Mouse (Mus musculus) stomach, embryonic 14.5 days (tissue): ENCODE data around the gene Lgr5. TPM values are rescaled to one million over a fixed set of nuclear protein-coding genes. Genes with fewer than 3 reads are reported as not detected.

Experiments
- ATAC-seq: fragments of 200-750 bp; cut with Nextera tagmentation; 2 replicates; pipeline ENCODE4 v1.8.0; 2017; ENCODE audit warnings: low read depth, moderate TSS enrichment; ENCODE audit not compliant: insufficient number of reproducible peaks, insufficient read depth, low FRiP score
- H3K27ac ChIP-seq: fragments of 300-500 bp; sonication (generic); 2 replicates; pipeline ENCODE4 v1.5.1; 2014; ENCODE audit warnings: mild to moderate bottlenecking, low read length, moderate library complexity, mixed read lengths
- H3K27me3 ChIP-seq: fragments of 300-500 bp; sonication (generic); 2 replicates; pipeline ENCODE4 v1.6.1; 2014; ENCODE audit warnings: low read length, control low read depth, mixed read lengths; ENCODE audit not compliant: control insufficient read depth, insufficient read depth
- H3K36me3 ChIP-seq: fragments of 300-500 bp; sonication (generic); 2 replicates; pipeline ENCODE4 v1.6.1; 2014; ENCODE audit warnings: mild to moderate bottlenecking, control low read depth, low read length, moderate library complexity, mixed read lengths; ENCODE audit not compliant: control insufficient read depth, insufficient read depth
- H3K4me1 ChIP-seq: fragments of 300-500 bp; sonication (generic); 2 replicates; pipeline ENCODE4 v1.6.1; 2014; ENCODE audit warnings: low read length, control low read depth, mixed read lengths; ENCODE audit not compliant: control insufficient read depth, insufficient read depth
- H3K4me2 ChIP-seq: fragments of 300-500 bp; sonication (generic); replicated peaks from 2 replicates; pipeline ENCODE4 v1.6.1; 2014; ENCODE audit warnings: low read depth, low read length, control low read depth
- H3K4me3 ChIP-seq: fragments of 300-500 bp; sonication (generic); 2 replicates; pipeline ENCODE4 v1.5.1; 2014; ENCODE audit warnings: low read depth, low read length, control low read depth
- H3K9ac ChIP-seq: fragments of 300-500 bp; sonication (generic); replicated peaks from 2 replicates; pipeline ENCODE4 v1.6.1; 2014; ENCODE audit warnings: low read depth, mild to moderate bottlenecking, control low read depth, low read length, moderate library complexity, mixed read lengths
- H3K9me3 ChIP-seq: fragments of 300-500 bp; sonication (generic); 2 replicates; pipeline ENCODE4 v1.6.1; 2016; ENCODE audit warnings: low read depth, low read length, control low read depth; ENCODE audit not compliant: control insufficient read depth
- WGBS: fragments of 180-500 bp; shearing (Covaris S2); extraction: QIAGEN DNeasy Blood & Tissue Kit; methylation state at CpG from one replicate; pipeline ENCODE4 v1.1.7; 2014; 5-methylcytosine and 5-hydroxymethylcytosine counted together
- polyA plus RNA-seq: library from polyadenylated mRNA; unstranded; fragments of >200 nt; fragmentation: Nextera tagmentation; extraction: Ambion mirVana; gene quantifications from 2 replicates; pipeline ENCODE4 v1.2.1, GENCODE M21; 2014

Lgr5 gene
- polyA plus RNA-seq, 1 experiment from 2014 or later, result 3.5 TPM

- Histone ChIP-seq H3K27me3 (no peaks in the 10 kb centered on the region), H3K9ac (no peak overlapping the region), H3K36me3 (no peaks in the 10 kb centered on the region), H3K4me2 (no peak overlapping the region), H3K27ac (no peak overlapping the region), H3K4me3 (no peak overlapping the region), H3K9me3 (no peaks in the 10 kb centered on the region), H3K4me1 (no peaks in the 10 kb centered on the region)
- 71% methylated on average over 7 of the region's 7 CpGs for WGBS
- ATAC-seq, result no peak
Measured at GRCm38 (mm10) chr10:115475000-115475550, 112.5 kb downstream of the Lgr5 start.

- H3K27ac ChIP-seq, result no peak overlapping the region
- no peaks in the 10 kb centered on the region for H3K9me3 ChIP-seq
- H3K4me2 ChIP-seq, result no peak overlapping the region
- no peaks in the 10 kb centered on the region for H3K36me3 ChIP-seq
- no peak overlapping the region for H3K9ac ChIP-seq
- ATAC-seq, result no peak
- no peaks in the 10 kb centered on the region for H3K27me3 ChIP-seq
- WGBS, result 78% methylated on average over 6 of the region's 6 CpGs
- no peak overlapping the region for H3K4me3 ChIP-seq
- no peaks in the 10 kb centered on the region for H3K4me1 ChIP-seq
Measured at GRCm38 (mm10) chr10:115473213-115473961, 114.2 kb downstream of the Lgr5 start.

- Histone ChIP-seq H3K4me3 (peak overlapping the region; percentile 23), H3K27me3 (no peaks in the 10 kb centered on the region), H3K27ac (no peak overlapping the region), H3K9ac (no peak overlapping the region), H3K4me2 (peak overlapping the region; percentile 38), H3K9me3 (no peaks in the 10 kb centered on the region), H3K36me3 (no peaks in the 10 kb centered on the region), H3K4me1 (no peaks in the 10 kb centered on the region)
- 41% methylated on average over 17 of the region's 17 CpGs for WGBS
- no peak for ATAC-seq
Measured at GRCm38 (mm10) chr10:115470621-115471334, 116.8 kb downstream of the Lgr5 start.

GRCm38 (mm10) chr10:115469040-115469439, 118.5 kb downstream of the Lgr5 start:
- Histone ChIP-seq H3K27ac (no peak overlapping the region), H3K9ac (no peak overlapping the region), H3K27me3 (no peaks in the 10 kb centered on the region), H3K4me2 (no peak overlapping the region), H3K4me1 (no peaks in the 10 kb centered on the region), H3K9me3 (no peaks in the 10 kb centered on the region), H3K36me3 (no peaks in the 10 kb centered on the region), H3K4me3 (no peak overlapping the region)
- 19% methylated on average over 7 of the region's 7 CpGs for WGBS
- ATAC-seq, result no peak

- Histone ChIP-seq H3K36me3 (no peaks in the 10 kb centered on the region), H3K9ac (no peak overlapping the region), H3K27me3 (no peaks in the 10 kb centered on the region), H3K4me1 (no peaks in the 10 kb centered on the region), H3K4me3 (no peak overlapping the region), H3K4me2 (no peak overlapping the region), H3K27ac (no peak overlapping the region), H3K9me3 (no peaks in the 10 kb centered on the region)
- ATAC-seq, result no peak
- WGBS, result 53% methylated on average over 7 of the region's 7 CpGs
Measured at GRCm38 (mm10) chr10:115468632-115469031, 118.9 kb downstream of the Lgr5 start.

GRCm38 (mm10) chr10:115467985-115468384, 119.6 kb downstream of the Lgr5 start:
- 89% methylated on average over 8 of the region's 8 CpGs for WGBS
- Histone ChIP-seq H3K9ac (no peak overlapping the region), H3K27me3 (no peaks in the 10 kb centered on the region), H3K4me2 (no peak overlapping the region), H3K4me3 (no peak overlapping the region), H3K36me3 (no peaks in the 10 kb centered on the region), H3K27ac (no peak overlapping the region), H3K4me1 (no peaks in the 10 kb centered on the region), H3K9me3 (no peaks in the 10 kb centered on the region)
- no peak for ATAC-seq

GRCm38 (mm10) chr10:115465778-115466177, 121.8 kb downstream of the Lgr5 start:
- no peak for ATAC-seq
- WGBS, result 42% methylated on average over 6 of the region's 6 CpGs
- H3K36me3 ChIP-seq, result no peaks in the 10 kb centered on the region
- H3K27me3 ChIP-seq, result no peaks in the 10 kb centered on the region
- H3K4me2 ChIP-seq, result no peak overlapping the region
- H3K9me3 ChIP-seq, result no peaks in the 10 kb centered on the region
- no peaks in the 10 kb centered on the region for H3K4me1 ChIP-seq
- H3K4me3 ChIP-seq, result no peak overlapping the region
- H3K9ac ChIP-seq, result no peak overlapping the region
- no peak overlapping the region for H3K27ac ChIP-seq

GRCm38 (mm10) chr10:115465072-115465471, 122.5 kb downstream of the Lgr5 start:
- no peak overlapping the region for H3K4me3 ChIP-seq
- no peaks in the 10 kb centered on the region for H3K4me1 ChIP-seq
- no peaks in the 10 kb centered on the region for H3K9me3 ChIP-seq
- WGBS, result 73% methylated on average over 7 of the region's 7 CpGs
- H3K27ac ChIP-seq, result no peak overlapping the region
- H3K9ac ChIP-seq, result no peak overlapping the region
- ATAC-seq, result no peak
- no peaks in the 10 kb centered on the region for H3K27me3 ChIP-seq
- no peak overlapping the region for H3K4me2 ChIP-seq
- no peaks in the 10 kb centered on the region for H3K36me3 ChIP-seq
